Mouse (Mus musculus) hindbrain, embryonic 11.5 days (tissue): Measurements from ENCODE around the gene Spon2. TPM values are rescaled to one million over a fixed set of nuclear protein-coding genes. Genes with fewer than 3 reads are reported as not detected.

Experiments
- ATAC-seq: fragments of 200-750 bp; cut with Nextera tagmentation; 2 replicates; pipeline ENCODE4 v1.8.0; 2017; ENCODE audit warnings: mild to moderate bottlenecking, moderate TSS enrichment, moderate library complexity; ENCODE audit not compliant: low FRiP score
- DNase-seq: peaks from one replicate; pipeline ENCODE4 v3.0.0-alpha.2; 2015; ENCODE audit warnings: low spot score
- H3K27ac ChIP-seq: fragments of 300-500 bp; sonication (generic); 2 replicates; pipeline ENCODE4 v1.5.1; 2014; ENCODE audit warnings: mild to moderate bottlenecking, low read depth, low read length
- H3K27me3 ChIP-seq: fragments of 300-500 bp; sonication (generic); 2 replicates; pipeline ENCODE4 v1.6.1; 2014; ENCODE audit warnings: mild to moderate bottlenecking, low read length, moderate library complexity, mixed read lengths; ENCODE audit not compliant: control insufficient read depth, insufficient read depth
- H3K36me3 ChIP-seq: fragments of 300-500 bp; sonication (generic); 2 replicates; pipeline ENCODE4 v1.6.1; 2014; ENCODE audit warnings: mild to moderate bottlenecking, low read length, moderate library complexity, mixed read lengths; ENCODE audit not compliant: control insufficient read depth, insufficient read depth
- H3K4me1 ChIP-seq: fragments of 300-500 bp; sonication (generic); replicated peaks from 2 replicates; pipeline ENCODE4 v1.6.1; 2014; ENCODE audit warnings: low read length, mixed read lengths; ENCODE audit not compliant: control insufficient read depth, insufficient read depth
- H3K4me2 ChIP-seq: fragments of 300-500 bp; sonication (generic); replicated peaks from 2 replicates; pipeline ENCODE4 v1.6.1; 2014; ENCODE audit warnings: mild to moderate bottlenecking, low read depth, low read length
- H3K4me3 ChIP-seq: fragments of 300-500 bp; sonication (generic); 2 replicates; pipeline ENCODE4 v1.5.1; 2014; ENCODE audit warnings: low read depth, low read length
- H3K9ac ChIP-seq: fragments of 300-500 bp; sonication (generic); 2 replicates; pipeline ENCODE4 v1.6.1; 2014; ENCODE audit warnings: low read depth, low read length
- H3K9me3 ChIP-seq: fragments of 300-500 bp; sonication (generic); 2 replicates; pipeline ENCODE4 v1.6.1; 2016; ENCODE audit warnings: low read length; ENCODE audit not compliant: control insufficient read depth
- WGBS: fragments of 180-500 bp; shearing (Covaris S2); extraction: QIAGEN DNeasy Blood & Tissue Kit; methylation state at CpG from one replicate; pipeline ENCODE4 v1.1.7; 2014; 5-methylcytosine and 5-hydroxymethylcytosine counted together
- polyA plus RNA-seq: library from polyadenylated mRNA; unstranded; fragments of >200 nt; fragmentation: Nextera tagmentation; extraction: Ambion mirVana; gene quantifications from 2 replicates; pipeline ENCODE4 v1.2.1, GENCODE M21; 2014

Gene Spon2
- polyA plus RNA-seq, 1 experiment from 2014 or later = 4.5 TPM

DNA sequence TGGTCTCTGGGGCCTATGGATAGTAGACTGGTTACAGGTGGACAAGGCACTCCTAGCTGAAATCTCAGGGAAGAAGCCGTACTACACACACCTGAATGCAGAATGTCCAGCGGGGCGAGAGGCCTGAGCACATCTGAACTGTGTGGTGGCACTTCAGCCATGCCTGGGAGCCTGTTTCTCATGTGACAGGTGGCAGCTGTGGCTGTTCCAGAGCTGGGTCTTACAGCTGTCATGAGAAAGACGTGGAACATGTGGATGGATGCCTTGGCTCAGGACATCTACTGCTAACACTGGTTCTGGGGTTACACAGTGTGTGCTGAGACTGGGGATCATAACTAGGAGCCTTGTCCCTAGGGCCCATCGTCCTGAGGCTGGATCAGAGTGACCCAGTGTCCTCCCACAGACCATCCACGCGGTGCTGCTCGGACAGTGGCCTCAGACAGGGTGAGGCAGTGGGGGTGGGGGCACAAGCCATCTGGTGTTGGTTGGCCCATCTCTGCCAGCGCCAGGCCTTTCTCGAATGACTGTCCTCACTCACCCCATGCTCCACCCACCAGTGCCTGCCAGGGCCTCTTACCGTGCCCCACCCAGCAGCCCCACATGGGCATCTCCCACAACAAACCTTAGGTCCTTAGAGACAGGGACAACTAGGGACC lies 19.5 kb upstream of the Spon2 start:
- no peak for DNase-seq
- no peak overlapping the region for H3K9ac ChIP-seq
- H3K4me1 ChIP-seq = no peaks in the 10 kb centered on the region
- 92% methylated on average over 11 of the region's 11 CpGs for WGBS
- ATAC-seq = no peak
- H3K36me3 ChIP-seq = no peaks in the 10 kb centered on the region
- H3K9me3 ChIP-seq = no peaks in the 10 kb centered on the region
- H3K4me2 ChIP-seq = no peak overlapping the region
- H3K27ac ChIP-seq = no peak overlapping the region
- no peak overlapping the region for H3K4me3 ChIP-seq
- no peaks in the 10 kb centered on the region for H3K27me3 ChIP-seq

DNA sequence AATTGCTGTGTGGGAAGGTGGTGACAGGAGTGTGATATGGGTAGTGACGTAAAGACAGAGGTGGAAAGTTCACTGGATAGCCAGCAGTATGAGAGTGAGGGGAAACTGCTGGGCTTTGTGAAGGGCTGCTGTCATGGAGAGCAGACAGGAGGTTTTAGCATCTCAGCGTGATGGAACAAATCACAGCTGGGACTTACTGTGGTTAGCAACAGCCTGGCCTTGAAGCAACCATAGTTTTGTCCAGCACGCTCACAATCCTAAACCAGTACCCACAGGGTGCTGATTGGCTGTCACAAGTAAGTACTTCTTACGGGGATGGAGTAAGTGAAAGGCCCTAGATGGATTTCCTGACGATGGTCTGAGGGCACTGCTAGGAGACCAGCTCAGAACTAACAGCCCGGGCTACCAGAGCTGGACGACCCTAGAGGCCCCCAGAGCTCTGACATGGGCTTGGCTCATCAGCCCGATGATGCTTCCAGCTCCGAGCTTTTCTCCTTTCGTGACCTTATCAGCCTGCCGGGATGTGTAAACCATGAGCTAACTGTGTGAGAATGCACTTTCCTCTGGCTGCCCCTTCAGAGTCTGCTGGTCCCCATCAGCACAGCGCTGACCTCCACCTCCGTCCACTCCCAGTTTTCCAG lies 16.3 kb upstream of the Spon2 start:
- 67% methylated on average over 13 of the region's 13 CpGs for WGBS
- Histone ChIP-seq H3K9me3 (no peaks in the 10 kb centered on the region), H3K9ac (peak overlapping the region; percentile 8; the same call in 1 of the 2 replicates), H3K4me1 (no peaks in the 10 kb centered on the region), H3K27me3 (no peaks in the 10 kb centered on the region), H3K27ac (no peak overlapping the region), H3K4me2 (no peak overlapping the region), H3K4me3 (no peak overlapping the region), H3K36me3 (no peaks in the 10 kb centered on the region)
- ATAC-seq (no peak), DNase-seq (no peak)

DNA sequence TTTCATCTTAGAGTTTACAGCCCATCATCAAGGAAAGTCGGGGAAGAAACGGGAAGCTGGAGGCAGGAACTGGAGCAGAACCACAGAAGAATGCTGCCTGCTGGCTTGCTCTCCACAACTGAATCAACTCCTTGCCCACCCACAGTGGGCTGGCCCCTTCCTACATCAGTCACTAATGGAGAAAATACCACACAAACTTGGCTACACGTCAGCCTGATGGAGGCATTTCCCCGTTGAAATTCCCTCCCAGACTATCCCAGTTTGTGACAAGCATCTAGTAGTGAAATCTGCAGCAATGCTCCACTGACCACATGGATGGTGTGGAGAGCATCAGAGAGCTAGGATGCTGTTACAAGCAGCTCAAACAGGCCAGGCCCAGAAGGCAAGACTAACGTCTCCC lies 14.5 kb upstream of the Spon2 start:
- 79% methylated on average over 5 of the region's 5 CpGs for WGBS
- no peak overlapping the region for H3K4me3 ChIP-seq
- no peak overlapping the region for H3K4me2 ChIP-seq
- no peaks in the 10 kb centered on the region for H3K9me3 ChIP-seq
- ATAC-seq (no peak), DNase-seq (no peak)
- H3K36me3 ChIP-seq = no peaks in the 10 kb centered on the region
- no peak overlapping the region for H3K27ac ChIP-seq
- no peaks in the 10 kb centered on the region for H3K27me3 ChIP-seq
- no peak overlapping the region for H3K9ac ChIP-seq
- H3K4me1 ChIP-seq = no peaks in the 10 kb centered on the region

DNA sequence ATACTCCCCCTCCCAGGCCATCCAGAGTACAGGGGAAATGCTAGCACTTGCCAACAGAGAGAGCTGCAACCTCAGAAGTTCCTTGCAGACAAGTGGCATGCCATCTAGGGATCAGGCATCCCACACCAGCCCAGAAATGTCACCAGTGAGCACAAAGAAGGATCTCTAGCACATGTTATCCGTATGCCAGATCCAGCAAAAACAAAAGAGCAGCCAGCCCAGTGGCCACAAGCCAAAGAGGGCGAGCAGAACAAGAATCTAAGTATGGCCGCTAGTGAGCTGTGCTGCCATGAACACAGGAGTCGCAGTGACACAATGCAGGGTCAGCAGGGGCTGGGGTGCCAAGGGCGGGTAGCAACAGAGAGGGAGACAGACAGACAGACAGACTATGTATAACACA lies 12.0 kb upstream of the Spon2 start:
- DNase-seq = no peak
- H3K4me1 ChIP-seq = no peaks in the 10 kb centered on the region
- H3K9me3 ChIP-seq = no peaks in the 10 kb centered on the region
- H3K36me3 ChIP-seq = no peaks in the 10 kb centered on the region
- no peaks in the 10 kb centered on the region for H3K27me3 ChIP-seq
- H3K4me2 ChIP-seq = no peak overlapping the region
- H3K4me3 ChIP-seq = no peak overlapping the region
- no peak overlapping the region for H3K27ac ChIP-seq
- WGBS = 62% methylated on average over 5 of the region's 5 CpGs
- H3K9ac ChIP-seq = no peak overlapping the region
- no peak for ATAC-seq

DNA sequence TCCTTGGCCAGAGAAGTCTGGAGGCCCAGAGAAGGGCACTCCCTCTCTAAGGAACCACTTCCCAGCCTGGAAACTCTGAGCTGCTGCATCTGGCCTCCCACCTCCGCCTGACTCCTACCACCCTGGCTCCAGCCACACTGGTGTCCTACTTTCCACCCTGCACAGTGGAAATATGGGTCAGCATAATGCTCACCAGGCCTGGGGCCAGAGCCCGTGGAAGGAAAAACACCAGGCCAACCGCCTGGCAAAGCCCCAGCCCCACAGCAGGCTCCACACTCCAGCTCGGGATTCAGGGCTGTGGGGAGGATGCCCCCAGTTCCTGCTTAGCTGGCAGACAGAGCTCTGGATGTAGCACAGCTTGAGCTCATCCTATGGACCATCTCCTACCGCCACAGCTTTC lies 10.2 kb upstream of the Spon2 start:
- Histone ChIP-seq H3K27ac (no peak overlapping the region), H3K27me3 (no peaks in the 10 kb centered on the region), H3K4me2 (no peak overlapping the region), H3K9ac (no peak overlapping the region), H3K4me3 (no peak overlapping the region), H3K4me1 (no peaks in the 10 kb centered on the region), H3K36me3 (no peaks in the 10 kb centered on the region), H3K9me3 (no peaks in the 10 kb centered on the region)
- DNase-seq = no peak
- ATAC-seq = no peak
- 61% methylated on average over 5 of the region's 5 CpGs for WGBS

DNA sequence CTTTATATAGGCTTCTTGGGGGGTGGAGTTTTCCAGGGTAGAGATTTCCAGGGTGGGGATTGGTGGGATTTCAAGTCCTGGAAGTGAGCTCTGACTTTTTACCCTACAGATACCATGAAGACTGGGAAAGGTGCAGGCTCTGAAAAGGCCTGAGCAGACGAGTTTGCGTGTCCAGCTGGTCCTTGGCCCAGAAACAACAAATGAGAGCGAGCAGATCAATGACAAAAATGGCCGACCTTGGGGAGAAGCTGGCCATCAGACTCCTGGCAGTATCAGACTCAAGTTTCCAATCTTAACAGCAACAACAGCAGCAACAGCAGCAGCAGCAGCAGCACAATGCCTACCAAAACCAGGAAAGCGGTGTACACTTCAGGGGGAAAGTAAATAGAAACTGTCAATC lies 7.4 kb upstream of the Spon2 start:
- no peaks in the 10 kb centered on the region for H3K4me1 ChIP-seq
- DNase-seq (no peak), ATAC-seq (no peak)
- H3K27me3 ChIP-seq = no peaks in the 10 kb centered on the region
- no peak overlapping the region for H3K4me2 ChIP-seq
- no peaks in the 10 kb centered on the region for H3K9me3 ChIP-seq
- no peak overlapping the region for H3K9ac ChIP-seq
- no peak overlapping the region for H3K27ac ChIP-seq
- H3K36me3 ChIP-seq = no peaks in the 10 kb centered on the region
- 92% methylated on average over 5 of the region's 5 CpGs for WGBS
- no peak overlapping the region for H3K4me3 ChIP-seq

DNA sequence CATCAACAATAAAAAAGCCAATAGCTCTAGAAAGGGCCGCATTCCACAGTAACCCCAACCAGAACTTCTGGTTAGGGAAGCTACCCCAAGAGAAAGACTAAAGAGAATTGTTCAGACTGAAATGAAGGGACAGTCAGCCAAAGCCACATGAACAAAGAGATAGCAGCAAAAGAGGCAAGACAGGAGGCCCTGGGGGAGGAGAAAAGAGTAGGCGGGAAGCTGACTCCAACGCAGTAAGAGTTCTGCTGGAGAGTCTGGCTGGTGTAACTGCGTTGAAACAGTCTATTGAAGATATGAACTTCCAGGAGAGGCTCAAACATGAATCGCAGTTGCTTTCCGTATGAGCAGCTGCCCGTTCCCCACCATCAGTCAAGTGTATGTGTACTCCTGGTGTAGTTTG lies 6.2 kb upstream of the Spon2 start:
- Histone ChIP-seq H3K9me3 (no peaks in the 10 kb centered on the region), H3K4me1 (no peaks in the 10 kb centered on the region), H3K36me3 (no peaks in the 10 kb centered on the region), H3K9ac (no peak overlapping the region), H3K27ac (no peak overlapping the region), H3K4me2 (no peak overlapping the region), H3K27me3 (no peaks in the 10 kb centered on the region), H3K4me3 (no peak overlapping the region)
- ATAC-seq (no peak), DNase-seq (no peak)
- 78% methylated on average over 7 of the region's 7 CpGs for WGBS

DNA sequence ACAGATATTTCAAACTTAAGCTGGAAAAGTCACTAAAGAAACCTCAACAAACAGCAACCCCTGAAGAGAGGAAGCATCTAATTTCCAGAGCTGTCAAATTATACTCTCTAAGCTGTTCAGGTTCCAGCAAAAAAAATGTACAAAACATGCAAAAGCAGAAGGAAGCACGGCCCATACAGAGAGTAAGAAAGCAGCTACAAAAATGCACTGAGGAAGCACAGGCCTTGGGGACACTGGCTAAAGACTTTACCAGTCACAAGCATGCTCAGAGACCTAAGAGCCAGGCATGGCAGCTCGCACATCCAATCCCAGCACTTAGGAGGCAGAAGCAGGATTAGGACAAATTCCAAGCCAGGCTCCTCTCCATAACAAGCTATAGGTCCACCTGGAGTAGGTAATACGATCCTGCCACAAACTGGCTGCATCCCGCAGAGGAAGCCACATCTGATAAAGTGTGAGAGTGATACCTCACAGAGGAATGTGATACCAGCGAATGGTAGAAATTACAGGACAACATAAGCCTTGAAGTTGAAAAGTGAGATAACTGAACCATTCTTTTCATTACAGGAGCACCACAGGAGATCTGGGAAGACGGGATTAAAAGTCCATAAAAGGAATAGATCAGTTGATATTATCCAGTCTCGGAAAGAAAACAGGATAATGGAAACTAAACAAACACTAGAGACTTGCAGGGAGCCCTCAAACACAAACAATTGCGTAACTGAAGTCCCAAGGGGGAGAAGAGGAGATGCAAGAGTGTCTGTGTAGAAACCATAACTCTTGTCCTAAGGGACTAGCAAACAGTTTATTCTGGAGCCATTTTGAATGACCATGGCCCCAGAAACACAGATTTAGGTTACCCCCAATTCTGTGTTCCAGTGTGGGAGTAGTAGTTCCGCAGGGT lies 4.8 kb upstream of the Spon2 start:
- H3K36me3 ChIP-seq = no peaks in the 10 kb centered on the region
- WGBS = 68% methylated on average over 9 of the region's 9 CpGs
- no peak overlapping the region for H3K4me3 ChIP-seq
- H3K9me3 ChIP-seq = no peaks in the 10 kb centered on the region
- no peak overlapping the region for H3K9ac ChIP-seq
- H3K27ac ChIP-seq = no peak overlapping the region
- no peaks in the 10 kb centered on the region for H3K27me3 ChIP-seq
- ATAC-seq = no peak
- H3K4me2 ChIP-seq = no peak overlapping the region
- no peak for DNase-seq
- no peaks in the 10 kb centered on the region for H3K4me1 ChIP-seq
